Mouse (Mus musculus) embryo, embryonic 9.5 days (tissue): ENCODE measurements around the gene Cfap61.

Experiments
- DNase-seq: peaks from one replicate; pipeline ENCODE4 v3.0.0-alpha.2; 2017; ENCODE audit errors: extremely low spot score

Cfap61 gene

GRCm38 (mm10) chr2:146083326-146083871 lies 148.8 kb downstream of the Cfap61 start:
- DNase-seq: no peak

- no peak for DNase-seq
Observed at GRCm38 (mm10) chr2:146087411-146087810, 152.8 kb downstream of the Cfap61 start.

DNA sequence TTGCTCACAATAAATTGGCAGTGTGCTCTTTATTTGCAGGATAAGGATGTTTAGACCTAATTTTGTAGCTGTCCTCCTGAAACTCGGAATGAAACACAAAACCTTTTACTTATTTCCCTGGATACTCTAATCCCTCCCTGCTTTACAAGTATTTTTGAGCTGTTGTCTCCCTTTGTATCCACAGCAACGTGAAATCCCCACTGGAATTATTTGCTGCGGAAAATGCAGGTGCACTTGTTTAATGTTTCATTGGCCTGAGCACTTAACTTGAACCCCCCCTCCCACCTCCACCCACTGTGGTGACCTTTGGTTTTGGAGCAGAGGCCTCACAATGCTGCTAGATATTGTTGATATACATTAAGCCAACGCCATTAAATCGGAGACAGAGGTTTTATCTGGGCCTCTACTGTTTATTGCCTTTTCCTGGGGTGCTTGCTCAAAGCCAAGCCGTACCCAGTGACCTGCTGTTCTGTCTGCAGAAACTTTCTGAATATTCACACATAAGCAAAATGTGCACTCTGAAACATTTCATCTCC lies 154.6 kb downstream of the Cfap61 start:
- DNase-seq: no peak

- no peak for DNase-seq
Observed at GRCm38 (mm10) chr2:146097532-146097931, 162.9 kb downstream of the Cfap61 start.

- DNase-seq: no peak
Observed at GRCm38 (mm10) chr2:146098853-146099717, 164.5 kb downstream of the Cfap61 start.

GRCm38 (mm10) chr2:146099838-146100237 lies 165.3 kb downstream of the Cfap61 start:
- no peak for DNase-seq

DNA sequence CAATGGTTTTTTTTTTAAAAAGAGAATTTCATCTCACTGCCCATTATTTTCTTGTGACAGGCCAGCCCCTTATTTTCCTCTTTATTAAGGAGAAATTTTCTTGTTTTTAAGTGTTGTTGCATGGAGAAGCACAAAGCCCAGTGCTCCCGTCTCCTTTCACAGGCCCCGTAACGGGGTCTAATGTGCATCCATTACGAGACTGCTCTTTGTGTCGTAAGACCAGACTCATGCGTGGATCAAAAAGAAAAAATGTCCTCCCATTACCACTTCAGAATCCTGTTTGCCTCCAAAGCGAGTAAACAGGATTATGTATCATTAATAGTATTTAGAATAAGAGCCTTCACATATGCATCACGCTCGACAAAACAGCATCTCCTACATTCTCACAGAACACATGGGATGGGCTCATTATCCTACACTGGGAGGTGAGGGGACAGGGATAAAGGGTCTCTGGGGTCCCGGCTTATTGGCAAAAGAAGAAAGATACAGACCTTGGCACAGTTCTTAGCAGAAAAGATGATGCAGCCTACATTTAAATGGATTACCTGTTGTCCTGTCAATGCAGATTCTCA lies 166.0 kb downstream of the Cfap61 start:
- no peak for DNase-seq

DNA sequence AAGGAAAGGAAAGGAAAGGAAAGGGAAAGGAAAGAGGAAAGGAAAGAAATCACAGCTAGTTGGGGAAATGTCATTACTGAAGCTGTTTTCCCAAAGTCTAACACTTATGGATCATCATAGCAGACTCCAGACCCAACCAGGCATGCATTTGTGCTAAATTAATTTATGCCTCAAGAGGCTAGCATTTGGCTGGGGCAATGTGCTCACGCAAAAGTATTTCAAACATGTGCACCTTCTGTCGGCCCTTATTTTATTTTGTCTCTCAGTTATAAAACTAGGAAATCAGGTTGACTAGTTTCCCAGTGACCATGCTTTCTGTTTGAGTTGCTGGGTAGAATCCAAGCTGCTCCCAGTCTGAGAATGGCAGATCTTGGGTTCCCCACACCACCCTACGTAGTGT lies 168.0 kb downstream of the Cfap61 start:
- no peak for DNase-seq

DNA sequence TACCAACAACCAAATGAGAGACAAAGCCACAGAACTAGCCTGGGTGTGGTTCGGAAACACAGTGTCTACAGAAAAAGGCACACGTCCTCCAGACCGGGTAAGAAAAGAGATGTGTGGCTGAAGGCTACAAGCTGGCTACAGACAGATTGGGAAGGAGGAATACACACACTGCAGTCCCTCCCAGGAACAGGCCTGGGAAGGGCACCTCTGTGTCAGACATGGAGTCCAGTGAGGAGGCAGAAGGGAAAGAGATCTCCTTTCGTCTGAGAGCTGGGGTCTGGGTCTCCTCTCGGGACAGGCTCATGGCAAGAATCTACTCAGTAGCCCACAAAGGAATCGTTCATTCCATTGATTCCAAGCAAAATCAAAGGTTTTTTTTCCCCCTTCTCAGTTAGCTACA lies 170.8 kb downstream of the Cfap61 start:
- DNase-seq: no peak

GRCm38 (mm10) chr2:146107980-146108379 lies 173.4 kb downstream of the Cfap61 start:
- DNase-seq: no peak

- no peak for DNase-seq
Observed at GRCm38 (mm10) chr2:146109921-146110320, 175.3 kb downstream of the Cfap61 start.

DNA sequence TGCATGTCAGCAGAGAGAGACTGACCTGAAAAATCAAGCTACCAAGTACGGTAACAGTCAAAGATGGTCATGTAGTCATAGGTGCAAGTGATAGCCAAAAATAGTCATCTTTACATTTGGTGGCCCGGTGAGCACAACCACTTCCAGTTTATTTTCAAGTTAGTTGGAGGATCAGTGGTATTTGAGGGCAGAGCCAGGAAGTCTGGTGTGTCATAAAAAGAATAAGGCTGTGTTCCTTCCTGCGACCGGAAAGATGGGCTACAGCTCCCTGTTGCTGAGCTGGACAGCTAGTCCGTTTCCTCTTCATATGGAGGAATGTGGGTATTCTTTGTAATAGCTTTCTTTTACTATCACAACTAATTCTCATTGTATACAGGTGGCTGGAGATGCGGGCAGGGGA lies 181.7 kb downstream of the Cfap61 start:
- DNase-seq: no peak

- DNase-seq: no peak
Observed at GRCm38 (mm10) chr2:146116726-146117125, 182.1 kb downstream of the Cfap61 start.

GRCm38 (mm10) chr2:146117191-146117914 lies 182.8 kb downstream of the Cfap61 start:
- peak; percentile 23 for DNase-seq

GRCm38 (mm10) chr2:146117915-146118403 lies 183.4 kb downstream of the Cfap61 start:
- peak; percentile 69 for DNase-seq

DNA sequence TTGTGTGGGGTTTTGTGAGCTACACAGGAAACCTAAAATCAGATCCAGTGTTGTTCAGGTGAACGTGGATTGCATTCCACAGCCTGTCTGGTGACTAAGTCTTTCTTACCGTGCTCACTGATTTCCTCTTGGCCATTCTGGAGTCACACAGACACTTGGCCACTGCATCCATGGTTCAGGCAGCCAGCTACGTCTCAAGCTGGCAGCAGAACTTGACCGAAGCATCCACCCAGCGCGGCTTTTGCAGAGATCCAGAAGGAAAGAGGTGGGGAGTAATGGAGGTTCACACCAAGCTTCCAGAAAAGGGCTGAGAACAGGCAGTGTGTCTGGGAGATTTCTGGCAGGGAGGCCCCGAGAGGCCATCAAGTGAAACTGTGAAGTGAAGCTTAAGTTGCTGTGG lies 187.0 kb downstream of the Cfap61 start:
- no peak for DNase-seq

DNA sequence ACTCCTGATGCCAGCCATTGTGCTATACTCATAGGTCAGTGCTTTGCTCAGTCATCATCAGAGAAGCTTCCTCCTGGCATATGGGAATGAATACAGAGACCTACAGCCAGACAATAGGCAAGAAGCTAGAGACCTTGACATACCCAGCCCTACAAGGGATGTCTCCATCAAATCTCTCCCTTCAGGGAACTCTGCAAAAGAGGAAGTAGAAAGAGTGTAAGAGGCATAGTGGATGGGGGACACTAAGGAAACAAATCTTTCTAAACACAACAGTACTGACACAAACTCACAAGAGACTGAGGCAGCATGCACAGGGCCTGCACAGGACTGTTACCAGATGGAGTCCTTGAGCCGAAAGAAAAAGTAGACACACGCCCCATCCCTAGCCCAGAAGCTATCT lies 190.5 kb downstream of the Cfap61 start:
- no peak for DNase-seq

DNA sequence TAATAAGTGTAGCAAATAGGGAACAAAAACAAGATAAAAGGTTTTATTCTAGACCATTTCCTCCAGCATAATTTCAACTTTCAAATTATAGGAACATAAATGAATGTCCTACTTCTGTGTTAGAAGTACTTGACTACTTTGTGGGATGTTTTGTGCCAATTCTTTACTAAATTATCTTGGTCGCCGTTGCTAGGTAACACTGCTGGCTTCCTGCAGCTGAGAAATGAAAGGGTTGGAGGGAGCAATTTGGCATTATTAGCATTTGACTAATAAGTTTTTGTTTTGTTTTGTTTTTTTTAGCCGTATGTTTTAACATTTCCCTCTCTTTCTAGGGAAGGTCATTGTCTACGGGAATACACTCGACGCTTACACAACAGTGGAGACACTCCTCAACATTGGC lies 194.0 kb downstream of the Cfap61 start:
- DNase-seq: no peak

GRCm38 (mm10) chr2:146130514-146130913 lies 195.9 kb downstream of the Cfap61 start:
- no peak for DNase-seq

DNA sequence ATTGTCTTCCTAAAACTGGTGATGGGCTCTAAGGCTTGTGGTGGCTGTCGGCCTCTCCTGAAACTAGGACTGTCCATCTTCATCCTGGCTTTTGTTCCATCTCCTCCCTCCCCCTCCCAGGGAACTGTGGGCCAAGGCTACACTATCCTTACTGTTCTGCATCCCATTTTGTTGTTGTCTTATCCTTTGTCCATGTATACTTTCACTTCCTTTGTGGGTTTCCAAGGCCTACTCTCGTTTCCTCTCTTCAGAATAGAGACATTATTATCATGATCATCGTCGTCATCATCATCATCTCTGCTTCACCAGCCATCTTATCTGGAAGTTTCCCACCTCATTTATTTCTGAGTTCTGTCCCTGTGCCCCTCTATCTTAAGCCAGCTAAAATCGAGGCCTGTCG lies 199.7 kb downstream of the Cfap61 start:
- DNase-seq: no peak

DNA sequence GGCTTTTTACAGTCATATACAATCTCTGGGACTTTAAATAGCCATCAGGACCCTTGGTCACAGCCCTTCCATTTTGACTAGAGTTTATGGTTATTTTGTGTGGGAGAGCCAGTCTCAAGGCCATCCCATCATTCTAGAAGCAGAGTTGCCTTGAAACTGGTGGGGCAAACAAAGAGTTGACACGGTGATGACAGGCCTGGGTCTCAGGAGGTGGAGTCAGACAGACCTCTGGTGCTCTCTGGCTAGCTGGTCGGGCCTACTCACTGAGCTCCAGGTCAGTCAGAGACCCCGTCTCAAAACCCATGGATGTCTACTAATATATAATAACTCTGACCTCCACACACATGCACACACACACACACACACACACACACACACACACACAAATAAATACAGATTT lies 206.1 kb downstream of the Cfap61 start:
- DNase-seq: no peak

- no peak for DNase-seq
Observed at GRCm38 (mm10) chr2:146147306-146147705, 212.7 kb downstream of the Cfap61 start.
